Mouse (Mus musculus): ENCODE results near the gene Ctsz.

DNA sequence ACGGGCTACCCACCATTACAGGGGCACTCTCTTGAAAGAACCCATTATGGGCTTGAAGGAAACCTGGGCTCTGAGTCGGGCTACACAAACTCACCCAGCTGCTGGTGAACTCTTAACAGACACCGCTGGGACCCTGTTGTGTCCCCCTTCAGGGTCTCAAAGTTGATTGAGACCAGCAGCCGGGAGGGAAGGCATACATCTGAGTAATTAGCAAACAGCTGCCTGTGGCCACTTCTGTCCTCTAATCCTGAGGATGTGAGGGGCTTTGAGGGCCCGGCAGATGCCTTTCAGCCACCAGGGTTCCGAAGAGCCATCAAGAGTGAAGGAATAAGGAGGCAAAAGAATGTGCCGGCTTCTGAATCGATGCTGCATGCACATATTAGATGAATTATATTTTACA is 8.1 kb upstream of the Ctsz start:
- no peak for TF ChIP-seq ZKSCAN1 (IDR thresholded peaks at IDR 0.05; ENCODE audit: borderline replicate concordance, low read depth, low read length)
- TF ChIP-seq CTCF (conservative IDR thresholded peaks at IDR 0.05 in 1 of 2, IDR thresholded peaks at IDR 0.05 in 1 of 2; ENCODE audit: low read depth in 2 of 2, low read length in 2 of 2) = no peak
- TF ChIP-seq GABPA (IDR thresholded peaks at IDR 0.05; ENCODE audit: insufficient replicate concordance, low read depth, low read length) = no peak
- TF ChIP-seq EP300 (IDR thresholded peaks at IDR 0.05; ENCODE audit: low read length) = no peak
- TF ChIP-seq ETS1 (conservative IDR thresholded peaks at IDR 0.05; ENCODE audit: low read depth, low read length) = no peak
- TF ChIP-seq JUND (conservative IDR thresholded peaks at IDR 0.05; ENCODE audit: low read depth, low read length) = no peak
- TF ChIP-seq MAX (IDR thresholded peaks at IDR 0.05; ENCODE audit: low read length) = no peak
- TF ChIP-seq MXI1 (IDR thresholded peaks at IDR 0.05; ENCODE audit: low read depth, low read length) = no peak
- TF ChIP-seq TBP (conservative IDR thresholded peaks at IDR 0.05; ENCODE audit: low read depth, low read length) = no peak
- TF ChIP-seq POLR2AphosphoS2 (IDR thresholded peaks at IDR 0.05; ENCODE audit: low read depth, low read length) = no peak
- TF ChIP-seq KAT2A (IDR thresholded peaks at IDR 0.05; ENCODE audit: insufficient replicate concordance, low read length) = no peak

Data from CH12.LX (cell line).